Mouse (Mus musculus) midbrain, embryonic 14.5 days (tissue): ENCODE results near the gene Gmds. TPM values are rescaled to one million over a fixed set of nuclear protein-coding genes. Genes with fewer than 3 reads are reported as not detected.

Experiments
- ATAC-seq: fragments of 200-750 bp; cut with Nextera tagmentation; 2 replicates; pipeline ENCODE4 v1.8.0; 2017; ENCODE audit warnings: moderate number of reproducible peaks, moderate library complexity; ENCODE audit not compliant: low FRiP score, low TSS enrichment
- DNase-seq: peaks from one replicate; pipeline ENCODE4 v3.0.0-alpha.2; 2015
- H3K27ac ChIP-seq: fragments of 300-500 bp; sonication (generic); replicated peaks from 2 replicates; pipeline ENCODE4 v1.5.1; 2014; ENCODE audit warnings: mild to moderate bottlenecking, low read depth, low read length, moderate library complexity
- H3K27me3 ChIP-seq: fragments of 300-500 bp; sonication (generic); 2 replicates; pipeline ENCODE4 v1.6.1; 2014; ENCODE audit warnings: low read length, control low read depth, mixed read lengths; ENCODE audit not compliant: control insufficient read depth, insufficient read depth
- H3K36me3 ChIP-seq: fragments of 300-500 bp; sonication (generic); 2 replicates; pipeline ENCODE4 v1.6.1; 2014; ENCODE audit warnings: low read length, control low read depth; ENCODE audit not compliant: control insufficient read depth, insufficient read depth
- H3K4me1 ChIP-seq: fragments of 300-500 bp; sonication (generic); 2 replicates; pipeline ENCODE4 v1.6.1; 2014; ENCODE audit warnings: mild to moderate bottlenecking, antibody characterized with exemption, low read length, control low read depth; ENCODE audit not compliant: control insufficient read depth, insufficient read depth
- H3K4me2 ChIP-seq: fragments of 300-500 bp; sonication (generic); 2 replicates; pipeline ENCODE4 v1.6.1; 2014; ENCODE audit warnings: mild to moderate bottlenecking, low read length, moderate library complexity
- H3K4me3 ChIP-seq: fragments of 300-500 bp; sonication (generic); replicated peaks from 2 replicates; pipeline ENCODE4 v1.5.1; 2014; ENCODE audit warnings: low read depth, low read length
- H3K9ac ChIP-seq: fragments of 300-500 bp; sonication (generic); replicated peaks from 2 replicates; pipeline ENCODE4 v1.6.1; 2014; ENCODE audit warnings: mild to moderate bottlenecking, low read length, moderate library complexity
- H3K9me3 ChIP-seq: fragments of 300-500 bp; sonication (generic); 2 replicates; pipeline ENCODE4 v1.6.1; 2016; ENCODE audit warnings: low read length, control low read depth, mixed read lengths; ENCODE audit not compliant: control insufficient read depth
- WGBS: fragments of 180-500 bp; shearing (Covaris S2); extraction: QIAGEN DNeasy Blood & Tissue Kit; methylation state at CpG from one replicate; pipeline ENCODE4 v1.1.7; 2014; 5-methylcytosine and 5-hydroxymethylcytosine counted together
- polyA plus RNA-seq: library from polyadenylated mRNA; unstranded; fragments of >200 nt; fragmentation: Nextera tagmentation; extraction: Ambion mirVana; gene quantifications from 2 replicates; pipeline ENCODE4 v1.2.1, GENCODE M21; 2014

The Gmds gene
- polyA plus RNA-seq, 1 experiment from 2014 or later, result 32.6 TPM

- H3K27ac ChIP-seq, result no peak overlapping the region
- whole genome bisulfite sequencing, result 75% methylated on average over 3 of the region's 3 CpGs
- DNase-seq, result no peak
- no peaks in the 10 kb centered on the region for H3K4me1 ChIP-seq
- H3K4me2 ChIP-seq, result no peak overlapping the region
- no peak for ATAC-seq
- no peaks in the 10 kb centered on the region for H3K9me3 ChIP-seq
- H3K36me3 ChIP-seq, result no peaks in the 10 kb centered on the region
- H3K27me3 ChIP-seq, result no peaks in the 10 kb centered on the region
- no peak overlapping the region for H3K4me3 ChIP-seq
- H3K9ac ChIP-seq, result no peak overlapping the region
These were observed 102.3 kb downstream of the Gmds start for GRCm38 (mm10) chr13:32236269-32236678.

- Histone ChIP-seq H3K4me3 (no peak overlapping the region), H3K9ac (no peak overlapping the region), H3K4me2 (no peak overlapping the region), H3K27me3 (no peaks in the 10 kb centered on the region), H3K27ac (no peak overlapping the region), H3K9me3 (no peaks in the 10 kb centered on the region), H3K36me3 (no peaks in the 10 kb centered on the region), H3K4me1 (no peaks in the 10 kb centered on the region)
- 97% methylated on average over 4 of the region's 4 CpGs for WGBS
- DNase-seq (no peak), ATAC-seq (no peak)
These were observed 103.5 kb downstream of the Gmds start for GRCm38 (mm10) chr13:32235046-32235445.

GRCm38 (mm10) chr13:32234019-32234418, 104.5 kb downstream of the Gmds start:
- no peaks in the 10 kb centered on the region for H3K36me3 ChIP-seq
- H3K27me3 ChIP-seq, result no peaks in the 10 kb centered on the region
- no peaks in the 10 kb centered on the region for H3K9me3 ChIP-seq
- DNase-seq (no peak), ATAC-seq (no peak)
- no peak overlapping the region for H3K27ac ChIP-seq
- H3K4me2 ChIP-seq, result no peak overlapping the region
- no peaks in the 10 kb centered on the region for H3K4me1 ChIP-seq
- WGBS, result 81% methylated on average over 9 of the region's 9 CpGs
- no peak overlapping the region for H3K4me3 ChIP-seq
- no peak overlapping the region for H3K9ac ChIP-seq

GRCm38 (mm10) chr13:32232391-32232790, 106.1 kb downstream of the Gmds start:
- Histone ChIP-seq H3K27me3 (no peaks in the 10 kb centered on the region), H3K9ac (no peak overlapping the region), H3K27ac (no peak overlapping the region), H3K4me2 (no peak overlapping the region), H3K9me3 (no peaks in the 10 kb centered on the region), H3K4me3 (no peak overlapping the region), H3K36me3 (no peaks in the 10 kb centered on the region), H3K4me1 (no peaks in the 10 kb centered on the region)
- ATAC-seq (no peak), DNase-seq (no peak)
- 92% methylated on average over 5 of the region's 5 CpGs for WGBS

- no peak overlapping the region for H3K9ac ChIP-seq
- H3K4me3 ChIP-seq, result no peak overlapping the region
- no peaks in the 10 kb centered on the region for H3K4me1 ChIP-seq
- DNase-seq (no peak), ATAC-seq (no peak)
- H3K36me3 ChIP-seq, result no peaks in the 10 kb centered on the region
- 93% methylated on average over 5 of the region's 5 CpGs for WGBS
- no peaks in the 10 kb centered on the region for H3K9me3 ChIP-seq
- no peak overlapping the region for H3K27ac ChIP-seq
- H3K27me3 ChIP-seq, result no peaks in the 10 kb centered on the region
- H3K4me2 ChIP-seq, result no peak overlapping the region
These were observed 106.6 kb downstream of the Gmds start for GRCm38 (mm10) chr13:32231956-32232355.

- Histone ChIP-seq H3K36me3 (no peaks in the 10 kb centered on the region), H3K4me3 (no peak overlapping the region)
These were observed 110.5 kb downstream of the Gmds start for GRCm38 (mm10) chr13:32227874-32228562.

GRCm38 (mm10) chr13:32217647-32218046, 120.9 kb downstream of the Gmds start:
- Histone ChIP-seq H3K27me3 (no peaks in the 10 kb centered on the region), H3K36me3 (no peaks in the 10 kb centered on the region), H3K4me3 (no peak overlapping the region), H3K9me3 (no peaks in the 10 kb centered on the region), H3K4me1 (no peaks in the 10 kb centered on the region), H3K4me2 (no peak overlapping the region), H3K9ac (no peak overlapping the region), H3K27ac (no peak overlapping the region)
- no peak for DNase-seq
- 92% methylated on average over 2 of the region's 2 CpGs for WGBS
- ATAC-seq, result no peak

More at GRCm38 (mm10) chr13:32227874-32228562, 110.5 kb downstream of the Gmds start:
- Histone ChIP-seq H3K27me3 (no peaks in the 10 kb centered on the region), H3K9me3 (no peaks in the 10 kb centered on the region), H3K27ac (no peak overlapping the region), H3K4me1 (no peaks in the 10 kb centered on the region), H3K9ac (no peak overlapping the region), H3K4me2 (no peak overlapping the region)
- DNase-seq, result no peak
- WGBS, result 84% methylated on average over 6 of the region's 6 CpGs
- no peak for ATAC-seq

- DNase-seq (peak; percentile 81), ATAC-seq (peak; percentile 48; the same call in 1 of the 2 replicates)
- no peak overlapping the region for H3K4me2 ChIP-seq
- no peak overlapping the region for H3K9ac ChIP-seq
- no peaks in the 10 kb centered on the region for H3K9me3 ChIP-seq
- no peaks in the 10 kb centered on the region for H3K36me3 ChIP-seq
- H3K27ac ChIP-seq, result no peak overlapping the region
- H3K4me1 ChIP-seq, result no peaks in the 10 kb centered on the region
- 62% methylated on average over 9 of the region's 9 CpGs for WGBS
- H3K4me3 ChIP-seq, result no peak overlapping the region
- H3K27me3 ChIP-seq, result no peaks in the 10 kb centered on the region
These were observed 124.7 kb downstream of the Gmds start for GRCm38 (mm10) chr13:32213702-32214452.

GRCm38 (mm10) chr13:32212125-32212524, 126.4 kb downstream of the Gmds start:
- Histone ChIP-seq H3K4me2 (no peak overlapping the region), H3K36me3 (no peaks in the 10 kb centered on the region), H3K9me3 (no peaks in the 10 kb centered on the region), H3K4me1 (no peaks in the 10 kb centered on the region), H3K9ac (no peak overlapping the region), H3K4me3 (no peak overlapping the region), H3K27ac (no peak overlapping the region), H3K27me3 (no peaks in the 10 kb centered on the region)
- DNase-seq, result no peak
- 86% methylated on average over 2 of the region's 2 CpGs for WGBS
- no peak for ATAC-seq
